Mouse (Mus musculus): ENCODE measurements around the gene Lrrc8d. TPM values are rescaled to one million over a fixed set of nuclear protein-coding genes. Genes with fewer than 3 reads are reported as not detected.

The Lrrc8d gene
- total and polyA plus RNA-seq, 3 experiments: 7.0 to 26.1 (median 16.6) TPM

- Histone ChIP-seq H3K27ac (ENCODE audit: insufficient read depth, low read depth) (no peak overlapping the region), H3K79me2 (replicated peaks; ENCODE audit: control insufficient read depth, extremely low read depth, insufficient read depth, poor library complexity, severe bottlenecking) (peaks cover 52% of the 10 kb centered on the region), H3K36me3 (replicated peaks in 1 of 2; ENCODE audit: control insufficient read depth in 1 of 2, insufficient read depth in 1 of 2, low read length in 1 of 2) (peaks cover 3 to 38% of the 10 kb centered on the region in 2 experiments), H3K27me3 (replicated peaks) (no peaks in the 10 kb centered on the region), H3K4me1 (ENCODE audit: control insufficient read depth in 1 of 2, insufficient read depth in 2 of 2) (peaks cover 21 to 65% of the 10 kb centered on the region in 2 experiments), H3K4me2 (ENCODE audit: insufficient read depth, low read depth, poor library complexity, severe bottlenecking) (no peak overlapping the region), H3K4me3 (replicated peaks in 1 of 3; ENCODE audit: low read depth in 2 of 3, low read length in 2 of 3, poor library complexity in 1 of 3) (no peak overlapping the region), H3K9me3 (replicated peaks; ENCODE audit: low read length) (no peaks in the 10 kb centered on the region), H3K9ac (ENCODE audit: insufficient read depth, low read depth) (no peak overlapping the region)
- dilution Hi-C loops (cut with MboI; ENCODE audit: extremely low pct_ligation_motif_present, extremely low pct_unique_long_range_greater_than_20kb, low sequenced_read_pairs): no loop called here
- in situ Hi-C loops (cut with MboI; ENCODE audit: low pct_ligation_motif_present, low pct_unique_long_range_greater_than_20kb, low sequenced_read_pairs): no loop called here
- no peak for TF ChIP-seq CHD1 (IDR thresholded peaks at IDR 0.05; ENCODE audit: low read depth, low read length)
- TF ChIP-seq NRF1 (IDR thresholded peaks at IDR 0.05; ENCODE audit: low read depth, low read length): no peak
- TF ChIP-seq NELFE (IDR thresholded peaks at IDR 0.05; ENCODE audit: low read depth, low read length): no peak
- TF ChIP-seq JUND (conservative IDR thresholded peaks at IDR 0.05; ENCODE audit: low read depth, low read length): no peak
- no peak for TF ChIP-seq JUN (IDR thresholded peaks at IDR 0.05; ENCODE audit: insufficient read depth, low read depth, low read length)
- TF ChIP-seq ETS1 (conservative IDR thresholded peaks at IDR 0.05; ENCODE audit: low read depth, low read length): no peak
- TF ChIP-seq BHLHE40 (IDR thresholded peaks at IDR 0.05; ENCODE audit: low read depth, low read length): no peak
- no peak for TF ChIP-seq MEF2A (IDR thresholded peaks at IDR 0.05; ENCODE audit: borderline replicate concordance, low read depth, low read length)
- no peak for TF ChIP-seq MAZ (IDR thresholded peaks at IDR 0.05; ENCODE audit: low read depth, low read length)
- no peak for TF ChIP-seq CHD2 (IDR thresholded peaks at IDR 0.05; ENCODE audit: low read length)
- no peak for TF ChIP-seq MYC (IDR thresholded peaks at IDR 0.05; ENCODE audit: low read depth, low read length)
- no peak for TF ChIP-seq ELF1 (IDR thresholded peaks at IDR 0.05; ENCODE audit: low read depth, low read length)
- no peak for TF ChIP-seq RAD21 (IDR thresholded peaks at IDR 0.05; ENCODE audit: low read depth, low read length)
- TF ChIP-seq POLR2A (IDR thresholded peaks at IDR 0.05; ENCODE audit: low read depth, low read length): no peak
- TF ChIP-seq POLR2AphosphoS2 (IDR thresholded peaks at IDR 0.05; ENCODE audit: low read depth, low read length): no peak
- DNase-seq (ENCODE audit: extremely low read depth): no peak
Measured at GRCm38 (mm10) chr5:105792331-105792801, 92.6 kb downstream of the Lrrc8d start.

- H3K36me3 ChIP-seq (replicated peaks in 1 of 2; ENCODE audit: control insufficient read depth in 1 of 2, insufficient read depth in 1 of 2, low read length in 1 of 2): peaks cover 0 to 34% of the 10 kb centered on the region in 2 experiments
- H3K4me1 ChIP-seq (ENCODE audit: control insufficient read depth in 1 of 2, insufficient read depth in 2 of 2): peaks cover 27 to 71% of the 10 kb centered on the region in 2 experiments
- H3K79me2 ChIP-seq (replicated peaks; ENCODE audit: control insufficient read depth, extremely low read depth, insufficient read depth, poor library complexity, severe bottlenecking): peaks cover 56% of the 10 kb centered on the region
- H3K4me2 ChIP-seq (ENCODE audit: insufficient read depth, low read depth, poor library complexity, severe bottlenecking): peak overlapping the region; percentile 67
- dilution Hi-C loops (cut with MboI; ENCODE audit: extremely low pct_ligation_motif_present, extremely low pct_unique_long_range_greater_than_20kb, low sequenced_read_pairs): no loop called here
- DNase-seq (ENCODE audit: extremely low read depth): peak; percentile 44
- in situ Hi-C loops (cut with MboI; ENCODE audit: low pct_ligation_motif_present, low pct_unique_long_range_greater_than_20kb, low sequenced_read_pairs): no loop called here
- no peaks in the 10 kb centered on the region for H3K9me3 ChIP-seq (replicated peaks; ENCODE audit: low read length)
- peak overlapping the region; percentile 71 for H3K27ac ChIP-seq (ENCODE audit: insufficient read depth, low read depth)
- H3K9ac ChIP-seq (ENCODE audit: insufficient read depth, low read depth): peak overlapping the region; percentile 42; the same call in 1 of the 2 replicates
- peak overlapping the region in 1 of 3 experiments; percentile 25 for H3K4me3 ChIP-seq (replicated peaks in 1 of 3; ENCODE audit: low read depth in 2 of 3, low read length in 2 of 3, poor library complexity in 1 of 3)
- TF ChIP-seq TCF12 (IDR thresholded peaks at IDR 0.05; ENCODE audit: low read depth, low read length) (0 out of 2 replicates have a peak, but pooled peaks have one; percentile 26), MAFK (IDR thresholded peaks at IDR 0.05; ENCODE audit: insufficient replicate concordance, low read length) (peak; percentile 49; the same call in 1 of the 2 replicates), NRF1 (IDR thresholded peaks at IDR 0.05; ENCODE audit: low read depth, low read length) (no peak), IRF4 (IDR thresholded peaks at IDR 0.05; ENCODE audit: low read depth, low read length) (peak; percentile 78), EP300 (IDR thresholded peaks at IDR 0.05; ENCODE audit: low read length) (peak; percentile 54; the same call in 1 of the 2 replicates)
- no peaks in the 10 kb centered on the region for H3K27me3 ChIP-seq (replicated peaks)
Measured at GRCm38 (mm10) chr5:105792853-105793547, 93.2 kb downstream of the Lrrc8d start.

All from CH12.LX (cell line).